Mouse (Mus musculus): Measurements from ENCODE around the gene Fryl.

DNA sequence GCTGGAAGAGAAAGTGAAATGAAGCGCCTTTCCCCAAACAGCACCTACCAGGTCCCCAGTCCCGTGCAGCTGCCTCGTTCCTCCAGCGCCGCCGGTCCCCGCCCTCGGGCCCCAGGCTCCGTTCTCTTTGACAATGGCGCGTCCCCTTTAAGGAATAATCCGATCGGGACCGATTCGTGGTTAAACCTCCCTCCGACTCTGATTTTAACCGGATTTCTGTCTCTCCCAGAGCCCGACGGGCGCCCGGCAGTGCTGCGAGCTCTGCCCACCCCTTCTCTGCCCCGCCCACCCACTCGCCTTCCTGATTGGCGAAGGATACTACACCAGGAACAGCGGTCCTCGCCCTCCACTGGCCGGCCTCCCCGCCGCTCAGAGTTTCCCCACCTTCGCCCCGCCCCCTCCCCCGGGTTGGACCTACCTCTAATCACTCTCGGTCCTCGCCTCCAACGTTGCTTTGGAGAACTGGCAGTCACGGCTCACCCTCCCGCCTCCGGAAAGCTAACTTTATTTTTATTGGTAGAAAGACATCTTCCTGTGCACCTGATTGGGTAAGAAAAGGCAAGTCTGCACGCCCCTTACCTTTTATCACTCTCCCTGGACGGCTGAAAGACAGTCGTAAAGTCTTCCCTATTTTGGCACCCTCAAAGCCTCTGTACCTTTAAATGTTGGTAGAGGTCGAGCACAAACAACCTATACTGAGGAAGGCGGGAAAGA, at the start of gene Fryl:
- no peak for TF ChIP-seq GATA1 (IDR thresholded peaks at IDR 0.05; ENCODE audit: borderline replicate concordance, low read length)
- TF ChIP-seq FLI1 (IDR thresholded peaks at IDR 0.05; ENCODE audit: low read length) = no peak
